Mouse (Mus musculus): ENCODE results near the gene Pitpnm1.

The Pitpnm1 gene

GRCm38 (mm10) chr19:4070311-4070710 lies 29.5 kb upstream of the Pitpnm1 start:
- DNase-seq: no peak

DNA sequence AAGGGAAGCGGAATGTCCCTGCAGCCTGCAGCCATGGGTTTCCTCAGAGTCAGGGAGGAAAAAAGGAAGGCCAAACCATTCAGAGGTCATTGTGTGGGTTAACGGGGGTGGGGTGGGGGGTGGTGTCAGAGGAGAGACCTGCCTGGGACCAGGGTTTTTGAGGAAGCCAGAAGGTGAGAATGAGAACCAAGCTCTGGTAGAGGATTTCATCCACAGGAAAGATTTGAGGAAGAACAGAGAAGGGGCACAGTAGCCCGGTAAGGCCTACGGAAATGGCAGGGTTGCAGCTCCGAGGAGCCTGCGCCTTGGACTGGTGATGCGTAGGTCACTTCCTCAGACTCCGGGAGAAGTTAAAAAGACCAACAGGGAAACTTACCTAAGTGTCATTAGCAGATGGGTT lies 29.0 kb upstream of the Pitpnm1 start:
- no peak for DNase-seq

GRCm38 (mm10) chr19:4071406-4071805 lies 28.4 kb upstream of the Pitpnm1 start:
- DNase-seq: no peak

DNA sequence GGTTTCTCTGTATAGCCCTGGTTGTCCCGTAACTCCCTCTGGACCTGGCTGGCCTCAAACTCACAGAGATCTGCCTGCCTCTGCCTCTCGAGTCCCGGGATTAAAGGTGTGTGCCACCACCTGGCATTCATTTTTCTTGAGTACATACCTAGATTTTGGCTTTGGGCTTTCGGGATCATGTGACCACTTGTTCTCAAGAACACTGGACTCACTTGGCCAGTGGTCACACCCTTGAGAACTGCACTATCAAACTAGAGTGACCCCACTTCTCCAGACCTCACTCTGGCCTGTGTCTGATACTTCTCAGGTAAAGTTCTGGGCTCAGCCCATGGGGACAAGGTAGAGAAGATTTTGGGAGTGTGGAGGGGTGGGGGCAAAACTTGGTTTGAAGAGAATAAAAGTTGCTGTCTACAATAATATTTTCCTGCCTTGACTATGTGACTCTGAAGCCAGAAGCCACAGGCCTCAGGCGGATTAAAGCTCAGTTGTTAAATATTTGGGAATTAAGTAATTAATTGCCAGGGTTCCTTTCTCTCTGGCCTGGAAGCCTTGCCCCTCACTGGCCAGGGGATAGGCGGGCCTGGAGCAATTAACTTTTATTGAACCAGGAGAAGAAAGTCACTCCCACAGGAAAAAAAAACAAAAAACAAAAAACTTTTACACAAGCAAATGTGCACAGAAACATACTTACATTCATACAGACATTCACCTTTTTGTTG lies 26.9 kb upstream of the Pitpnm1 start:
- DNase-seq: no peak

DNA sequence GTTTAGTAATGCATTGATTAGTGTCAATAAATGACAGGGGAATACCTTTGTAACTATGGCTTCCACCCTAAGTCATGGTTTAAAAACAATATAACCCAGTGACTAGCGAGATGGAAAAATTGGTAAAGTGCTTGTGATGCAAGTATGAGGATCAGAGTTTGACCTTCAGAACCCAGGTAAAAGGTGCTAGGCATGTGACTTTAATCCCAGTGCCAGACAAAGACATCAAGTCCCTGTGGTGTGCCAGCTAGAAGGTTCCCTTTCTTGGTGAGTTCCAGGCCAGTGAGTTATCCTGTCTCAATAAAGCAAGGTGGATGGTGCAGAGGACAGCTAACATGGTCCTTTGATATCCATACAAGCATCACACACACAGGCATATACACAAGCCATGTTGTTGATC lies 24.3 kb upstream of the Pitpnm1 start:
- no peak for DNase-seq

DNA sequence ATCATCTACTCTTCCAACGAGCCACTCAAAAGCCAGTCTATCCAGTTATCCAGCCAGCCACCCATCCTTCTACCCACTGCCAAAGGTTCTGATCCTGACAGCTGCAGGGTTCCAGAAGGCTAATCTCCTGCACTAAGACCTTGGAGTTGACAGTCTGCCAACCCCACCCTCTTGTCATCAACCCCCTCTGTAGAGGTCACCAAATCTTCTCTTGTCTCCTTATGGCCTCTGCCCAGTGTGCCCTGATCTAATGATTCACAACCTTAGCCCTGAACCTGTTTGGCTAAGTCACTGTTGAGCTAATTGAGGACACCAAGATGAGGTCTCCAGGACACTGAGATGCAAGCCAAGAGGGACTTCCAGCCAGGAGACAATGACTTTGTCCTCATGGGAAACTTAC lies 20.2 kb upstream of the Pitpnm1 start:
- DNase-seq: no peak

GRCm38 (mm10) chr19:4080511-4081009 lies 19.2 kb upstream of the Pitpnm1 start:
- DNase-seq: no peak

DNA sequence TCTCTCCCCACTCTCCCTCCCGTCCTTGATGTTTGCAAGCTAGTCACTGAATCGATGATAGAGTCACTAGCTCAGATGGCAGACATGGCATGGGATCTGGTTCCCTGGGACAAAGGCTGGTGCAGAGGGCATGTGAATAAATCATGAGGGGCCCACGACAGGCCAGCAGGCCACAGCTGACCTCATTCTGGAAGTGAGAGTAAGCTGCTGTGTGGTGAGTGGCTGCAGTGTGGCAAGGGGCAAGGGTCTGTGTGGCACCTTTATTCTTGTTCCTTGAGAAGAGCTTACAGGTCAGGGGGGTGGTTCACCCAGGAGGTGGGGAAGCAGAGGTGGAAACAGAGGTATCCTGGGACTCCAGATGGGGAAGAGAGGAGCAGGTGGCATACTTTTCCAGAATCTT lies 18.4 kb upstream of the Pitpnm1 start, which contains the start of gene Cabp2:
TSS of gene Cabp2 (plus strand) at position 185 of the 400 bp plus-strand sequence.
- no peak for DNase-seq

GRCm38 (mm10) chr19:4082219-4082965 lies 17.4 kb upstream of the Pitpnm1 start:
- no peak for DNase-seq

- DNase-seq: no peak
Measured at GRCm38 (mm10) chr19:4083316-4083715, 16.5 kb upstream of the Pitpnm1 start.

- no peak for DNase-seq
Measured at GRCm38 (mm10) chr19:4083826-4084225, 16.0 kb upstream of the Pitpnm1 start.

GRCm38 (mm10) chr19:4084984-4085383 lies 14.8 kb upstream of the Pitpnm1 start:
- peak; percentile 44 for DNase-seq

- DNase-seq: no peak
Measured at GRCm38 (mm10) chr19:4086156-4086555, 13.6 kb upstream of the Pitpnm1 start.

DNA sequence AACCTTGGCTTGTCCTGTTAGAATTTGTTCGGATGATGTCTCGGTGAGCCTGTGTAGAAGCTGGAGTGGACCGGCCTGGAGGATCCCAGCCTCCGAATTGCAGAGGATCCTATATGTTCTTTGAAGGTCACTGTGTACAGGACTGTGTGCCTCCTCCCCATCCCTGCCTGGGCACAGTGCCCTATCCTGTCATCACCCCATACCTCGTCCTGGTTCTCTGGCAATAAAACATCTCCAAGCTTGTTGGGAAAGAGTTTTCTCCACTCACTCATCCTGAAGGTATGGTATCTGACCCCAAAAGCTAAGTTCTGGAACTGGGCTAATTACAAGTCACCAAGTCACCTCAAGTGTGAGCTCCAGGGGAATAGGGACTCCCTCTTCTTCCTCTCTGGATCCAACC lies 12.7 kb upstream of the Pitpnm1 start:
- no peak for DNase-seq

GRCm38 (mm10) chr19:4088146-4088545 lies 11.7 kb upstream of the Pitpnm1 start:
- DNase-seq: no peak

DNA sequence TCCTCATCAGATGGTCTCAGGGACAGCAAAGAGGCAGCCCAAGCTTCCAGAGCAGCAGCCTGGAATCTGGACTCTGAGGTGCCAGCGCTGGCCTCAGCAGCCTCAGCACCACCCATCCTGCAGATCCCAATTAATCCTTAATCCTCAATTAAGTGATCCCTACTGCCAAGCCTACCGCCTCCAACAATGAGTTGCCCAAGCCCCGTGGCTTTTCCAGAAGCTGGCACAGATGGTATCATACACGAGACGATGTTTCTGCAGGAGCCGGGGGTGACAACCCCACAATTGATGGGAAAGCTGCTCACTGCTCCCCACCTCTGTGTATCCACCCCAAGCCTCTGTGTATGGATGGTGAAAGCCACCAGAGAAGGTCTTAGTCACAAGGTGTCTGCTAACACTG lies 10.7 kb upstream of the Pitpnm1 start:
- no peak for DNase-seq

DNA sequence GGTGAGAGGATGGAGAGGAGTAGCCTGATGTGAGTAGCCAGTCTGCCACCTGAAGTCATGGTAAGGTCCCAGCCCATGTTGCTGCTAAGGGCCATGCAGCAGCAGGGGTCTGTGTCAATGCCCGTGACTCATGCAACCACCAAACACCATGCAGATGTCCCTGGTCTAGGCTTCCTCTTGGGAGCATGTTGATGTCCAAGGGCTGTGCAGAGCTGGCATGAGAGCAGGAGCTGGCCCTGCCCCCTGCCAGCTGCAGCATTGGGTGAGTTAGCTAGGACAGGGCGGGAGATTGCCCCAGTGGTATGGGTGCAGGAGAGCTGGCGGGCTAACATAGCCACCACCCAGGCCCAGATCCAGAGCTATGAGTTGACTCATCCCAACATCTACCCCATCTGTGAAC lies 9.4 kb upstream of the Pitpnm1 start:
- DNase-seq: no peak

DNA sequence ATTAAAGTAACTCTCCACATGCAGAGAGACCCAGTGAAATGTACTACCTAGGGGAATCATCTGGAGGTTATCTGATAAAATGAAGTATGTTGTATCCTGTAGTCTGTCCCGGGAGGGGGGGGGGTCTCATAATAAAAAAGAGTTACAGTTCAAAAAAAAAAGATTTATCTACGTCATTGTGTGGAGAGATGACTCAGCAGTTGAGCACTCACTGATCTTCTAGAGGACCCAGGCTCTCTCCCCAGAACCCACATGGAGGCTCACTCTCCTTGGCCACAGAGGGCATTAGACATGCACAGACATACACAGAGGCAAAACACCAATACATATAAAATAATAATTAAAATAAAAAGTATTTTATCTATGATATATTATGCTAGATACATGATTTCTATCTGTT lies 8.4 kb upstream of the Pitpnm1 start:
- no peak for DNase-seq

DNA sequence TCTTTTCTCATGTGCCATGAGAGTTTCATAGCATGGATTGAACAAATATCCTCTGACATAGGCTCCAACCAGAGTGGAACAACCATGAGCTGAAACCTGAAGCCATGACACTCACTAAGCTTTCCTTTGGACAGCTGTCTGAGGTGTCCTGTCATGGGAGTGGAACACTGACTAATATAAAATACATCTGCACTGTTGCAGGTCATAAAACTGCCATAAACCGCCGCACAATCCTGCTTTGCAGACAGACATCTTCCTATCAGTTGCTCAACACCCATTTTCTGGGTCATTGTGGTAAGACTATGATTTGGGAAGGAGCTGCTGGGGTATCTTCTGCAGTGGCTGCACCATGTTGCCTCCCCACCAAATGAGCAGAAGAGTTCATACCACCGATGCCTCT lies 7.0 kb upstream of the Pitpnm1 start:
- DNase-seq: no peak

GRCm38 (mm10) chr19:4093772-4094171 lies 6.0 kb upstream of the Pitpnm1 start:
- DNase-seq: no peak

DNA sequence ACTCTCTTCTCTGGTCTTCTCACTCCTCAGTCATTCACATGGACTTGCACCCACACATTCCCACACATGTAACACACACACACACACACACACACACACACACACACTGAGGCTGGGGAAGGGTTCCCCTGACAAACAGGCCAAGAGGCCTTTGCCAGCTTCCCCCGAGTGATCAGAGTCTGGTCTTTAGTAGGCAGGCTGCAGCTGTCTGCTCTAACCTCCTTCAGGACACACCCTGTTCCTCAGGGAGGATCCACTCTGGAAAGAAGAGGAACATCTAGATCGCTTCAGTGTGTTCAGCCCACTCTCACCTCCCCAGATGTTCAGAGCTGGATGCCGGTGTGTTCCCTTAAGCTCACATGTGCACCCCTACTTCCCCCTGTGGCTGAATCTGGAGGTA lies 5.5 kb upstream of the Pitpnm1 start:
- DNase-seq: no peak

DNA sequence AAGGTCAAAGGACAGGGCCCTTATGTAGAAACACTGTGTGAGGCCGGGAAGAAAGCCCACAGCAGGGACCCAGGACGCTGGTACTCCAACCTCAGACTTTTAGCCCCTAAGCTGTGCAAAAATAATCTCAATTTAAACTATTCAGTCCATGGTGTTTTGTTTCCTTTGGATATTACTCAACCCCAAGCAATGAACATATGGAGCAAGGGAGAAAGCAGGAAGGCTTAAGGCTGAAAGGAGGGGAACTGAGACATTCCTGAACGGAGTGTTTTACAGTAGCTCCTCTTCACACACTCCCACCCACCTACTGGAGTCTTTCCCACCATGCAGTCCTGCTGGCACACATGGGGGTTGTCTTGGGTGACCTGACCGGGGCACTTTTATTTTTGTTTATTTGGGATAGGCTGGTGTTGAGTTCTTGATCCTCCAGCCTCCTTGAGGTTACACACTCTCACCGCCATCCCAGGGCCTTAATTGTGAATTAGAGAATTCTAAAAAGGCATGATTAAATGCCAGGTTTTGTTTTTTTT lies 5.0 kb upstream of the Pitpnm1 start:
- DNase-seq: no peak

- DNase-seq: no peak
Measured at GRCm38 (mm10) chr19:4095802-4096201, 4.0 kb upstream of the Pitpnm1 start.
